In the genomic region with DNA sequence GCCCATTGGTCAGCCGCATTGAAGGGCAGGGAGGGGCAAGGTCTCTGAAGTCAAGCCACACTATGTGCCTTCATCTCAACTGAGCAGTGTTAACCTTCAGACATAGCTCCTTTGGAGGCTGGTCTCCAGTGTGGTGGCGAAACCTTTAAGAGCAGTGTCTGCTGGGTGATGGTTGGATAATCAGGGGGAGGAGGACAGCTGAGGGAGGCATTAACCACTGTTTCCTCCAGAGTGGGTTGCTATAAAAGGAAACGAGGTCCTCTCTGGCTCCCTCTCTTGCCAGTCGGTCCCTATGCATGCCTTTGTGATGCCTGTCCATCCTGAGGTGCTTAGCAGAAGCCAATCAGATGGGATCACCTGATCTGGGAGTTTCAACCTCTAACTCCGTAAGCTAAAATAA, we compare ENCODE assay signal across 17 mouse cellular contexts.
"Had no signal": no experiment of that assay in that cellular context is flagged by ENCODE, and none has a peak within 500 bp of the region (broad histone marks: within the 10 kb centered on the region; RNA-seq: fewer than 3 reads in every experiment).

No protein-coding gene starts in this region.

- ATAC-seq: hindbrain, postnatal 0 days; intestine, embryonic 16.5 days; liver, embryonic 12.5 days had no signal

- DNase-seq: gastrocnemius, adult 2 months; gastrocnemius, postnatal 10 days; gastrocnemius, postnatal 25 days; heart, adult 2 months; heart, postnatal 10 days; heart, postnatal 4 days; kidney, adult 11 months; kidney, adult 2 months; kidney, adult 9 months; kidney, postnatal 14 days; kidney, postnatal 36 days; layer of hippocampus, adult 9-11 months; layer of hippocampus, postnatal 36 days; left cerebral cortex, postnatal 4 days had no signal
